Mouse (Mus musculus): ENCODE data around the gene Zfp580.

Zfp580 gene

DNA sequence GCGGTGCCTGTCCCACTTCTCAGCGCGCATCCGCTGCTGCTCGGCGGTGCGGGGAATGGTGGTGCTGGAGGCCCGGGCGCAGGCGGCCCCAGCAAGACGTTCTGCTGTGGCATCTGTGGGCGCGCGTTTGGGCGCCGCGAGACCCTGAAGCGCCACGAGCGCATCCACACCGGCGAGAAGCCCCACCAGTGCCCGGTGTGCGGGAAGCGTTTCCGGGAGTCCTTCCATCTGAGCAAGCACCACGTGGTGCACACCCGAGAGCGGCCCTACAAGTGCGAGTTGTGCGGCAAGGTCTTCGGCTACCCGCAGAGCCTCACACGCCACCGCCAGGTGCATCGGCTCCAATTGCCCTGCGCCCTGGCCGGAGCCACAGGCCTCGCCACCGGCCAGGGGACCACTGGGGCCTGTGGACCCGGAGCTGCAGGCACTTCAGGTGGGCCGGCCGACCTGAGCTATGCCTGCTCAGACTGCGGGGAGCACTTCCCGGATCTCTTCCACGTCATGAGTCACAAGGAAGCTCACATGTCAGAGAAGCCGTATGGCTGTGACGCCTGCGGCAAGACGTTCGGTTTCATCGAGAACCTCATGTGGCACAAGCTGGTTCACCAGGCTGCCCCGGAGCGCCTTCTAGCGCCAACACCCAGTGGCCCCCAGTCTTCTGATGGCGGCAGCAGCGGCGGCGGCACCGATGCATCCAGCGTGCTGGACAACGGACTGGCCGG lies 20.6 kb upstream of the Zfp580 start:
- in situ Hi-C loops (cut with MboI; ENCODE audit: unreplicated experiment in 2 of 2), result loop anchor here in 1 of 2 experiments (10.0 to 25.0 kb wide), 2 partner anchors 1124 to 1743 kb away; partner anchors contain the start of genes Myadm, Prkcg and Zfp787

DNA sequence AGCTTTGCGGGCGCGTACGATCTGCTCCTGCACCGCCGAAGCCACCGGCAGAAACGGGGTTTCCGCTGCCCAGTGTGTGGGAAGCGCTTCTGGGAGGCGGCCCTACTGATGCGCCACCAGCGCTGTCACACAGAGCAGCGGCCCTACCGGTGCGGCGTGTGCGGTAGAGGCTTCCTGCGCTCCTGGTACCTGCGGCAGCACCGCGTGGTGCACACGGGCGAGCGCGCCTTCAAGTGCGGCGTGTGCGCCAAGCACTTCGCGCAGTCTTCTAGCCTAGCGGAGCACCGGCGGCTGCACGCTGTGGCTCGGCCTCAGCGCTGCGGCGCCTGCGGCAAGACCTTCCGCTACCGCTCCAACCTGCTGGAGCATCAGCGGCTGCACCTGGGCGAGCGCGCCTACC lies 19.8 kb upstream of the Zfp580 start:
- in situ Hi-C loops (cut with MboI; ENCODE audit: unreplicated experiment in 2 of 2), result loop anchor here in 1 of 2 experiments (10.0 to 25.0 kb wide), 2 partner anchors 1123 to 1744 kb away; partner anchors contain the start of genes Myadm, Prkcg and Zfp787

GRCm38 (mm10) chr7:5033818-5034217 lies 17.5 kb upstream of the Zfp580 start, which contains the start of gene 4632433K11Rik:
TSS of gene 4632433K11Rik (plus strand) at chr7:5034118.
- in situ Hi-C loops (cut with MboI; ENCODE audit: unreplicated experiment in 2 of 2), result loop anchor here in 1 of 2 experiments (10.0 to 25.0 kb wide), 2 partner anchors 1121 to 1747 kb away; partner anchors contain the start of genes Myadm, Prkcg and Zfp787

DNA sequence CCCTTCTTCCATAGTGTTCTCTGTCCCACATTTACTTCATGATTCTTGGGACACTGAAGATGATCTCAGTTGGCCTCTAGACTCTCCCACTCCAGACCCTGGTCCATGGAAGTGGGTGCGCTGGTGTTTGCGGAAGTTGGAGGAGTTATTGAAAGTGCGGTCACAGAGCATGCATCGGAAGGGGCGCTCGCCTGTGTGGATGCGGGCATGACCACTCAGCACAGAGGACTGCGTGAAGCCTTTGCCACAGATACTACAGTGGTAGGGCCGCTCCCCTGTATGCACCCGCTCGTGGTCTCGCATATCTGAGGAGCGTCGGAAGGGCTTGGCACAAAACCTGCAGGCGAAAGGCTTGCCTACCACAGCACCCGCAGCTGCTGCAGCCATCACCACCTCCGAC lies 15.7 kb upstream of the Zfp580 start:
- in situ Hi-C loops (cut with MboI; ENCODE audit: unreplicated experiment in 2 of 2), result loop anchor here in 1 of 2 experiments (10.0 to 25.0 kb wide), 2 partner anchors 1119 to 1748 kb away; partner anchors contain the start of genes Myadm, Prkcg and Zfp787

- in situ Hi-C loops (cut with MboI; ENCODE audit: unreplicated experiment in 2 of 2), result loop anchor here in 1 of 2 experiments (10.0 to 25.0 kb wide), 2 partner anchors 1119 to 1749 kb away; partner anchors contain the start of genes Myadm, Prkcg and Zfp787
Measured at GRCm38 (mm10) chr7:5036136-5036535, 15.2 kb upstream of the Zfp580 start.

DNA sequence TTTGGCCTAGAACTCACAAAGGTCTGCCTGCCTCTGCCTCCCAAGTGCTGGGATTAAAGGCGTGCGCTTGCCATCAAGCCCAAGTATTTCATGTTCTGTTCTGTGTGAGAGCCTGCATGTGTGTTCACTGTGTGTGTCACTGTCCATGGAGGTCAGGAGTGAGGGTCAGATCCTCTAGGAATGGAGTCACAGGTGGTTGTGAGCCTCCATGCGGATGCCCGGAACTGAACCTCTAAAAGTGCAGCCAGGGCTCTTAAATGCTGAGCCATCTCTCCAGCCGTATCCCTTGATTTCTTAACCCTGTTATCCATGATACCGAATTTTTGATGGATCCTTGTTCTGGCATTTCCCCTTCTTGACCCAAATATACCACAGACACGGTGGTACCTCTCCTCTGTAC lies 14.3 kb upstream of the Zfp580 start:
- in situ Hi-C loops (cut with MboI; ENCODE audit: unreplicated experiment in 2 of 2), result loop anchor here in 1 of 2 experiments (10.0 to 25.0 kb wide), 2 partner anchors 1118 to 1750 kb away; partner anchors contain the start of genes Myadm, Prkcg and Zfp787

- in situ Hi-C loops (cut with MboI; ENCODE audit: unreplicated experiment in 2 of 2), result loop anchor here in 1 of 2 experiments (10.0 to 25.0 kb wide), 2 partner anchors 1117 to 1750 kb away; partner anchors contain the start of genes Myadm, Prkcg and Zfp787
Measured at GRCm38 (mm10) chr7:5037467-5037866, 13.9 kb upstream of the Zfp580 start.

- in situ Hi-C loops (cut with MboI; ENCODE audit: unreplicated experiment in 2 of 2), result loop anchor here in 1 of 2 experiments (10.0 to 25.0 kb wide), 2 partner anchors 1117 to 1751 kb away; partner anchors contain the start of genes Myadm, Prkcg and Zfp787
Measured at GRCm38 (mm10) chr7:5038109-5038732, 13.1 kb upstream of the Zfp580 start, which contains the start of gene Zfp784. TSS of gene Zfp784 (minus strand) at chr7:5038446.

GRCm38 (mm10) chr7:5038940-5039339 lies 12.4 kb upstream of the Zfp580 start:
- in situ Hi-C loops (cut with MboI; ENCODE audit: unreplicated experiment in 2 of 2), result loop anchor here in 1 of 2 experiments (10.0 to 25.0 kb wide), 2 partner anchors 1116 to 1752 kb away; partner anchors contain the start of genes Myadm, Prkcg and Zfp787

GRCm38 (mm10) chr7:5044981-5045380 lies 6.4 kb upstream of the Zfp580 start:
- in situ Hi-C loops (cut with MboI; ENCODE audit: unreplicated experiment in 2 of 2), result loop anchor here (5.0 to 25.0 kb wide), 3 partner anchors 103 to 1758 kb away; partner anchors contain the start of genes Galp (in 2 of the 2), Myadm (in 1 of the 2) and Prkcg (in 1 of the 2)

DNA sequence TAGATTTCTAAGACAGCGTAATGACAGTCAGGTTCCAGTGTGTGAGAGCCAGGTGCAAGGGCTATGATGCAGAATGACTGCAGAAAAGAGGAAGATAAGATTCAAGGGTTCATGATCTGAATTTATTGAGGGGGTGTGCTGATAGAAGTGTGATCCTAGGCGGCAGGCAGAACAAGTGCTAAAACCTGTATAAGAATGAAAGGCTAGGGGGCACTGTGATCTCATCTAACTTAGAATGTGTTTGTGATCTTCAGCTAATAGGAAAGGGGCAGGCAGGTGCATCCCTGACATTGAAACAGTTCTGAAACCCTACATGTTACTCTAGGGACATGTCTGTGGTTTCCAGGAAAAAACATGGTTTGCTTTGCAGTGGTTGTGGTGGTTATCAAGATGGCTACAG lies 5.2 kb upstream of the Zfp580 start:
- in situ Hi-C loops (cut with MboI; ENCODE audit: unreplicated experiment in 2 of 2), result loop anchor here (5.0 to 25.0 kb wide), 3 partner anchors 104 to 1759 kb away; partner anchors contain the start of genes Galp (in 2 of the 2), Myadm (in 1 of the 2) and Prkcg (in 1 of the 2)

GRCm38 (mm10) chr7:5047313-5047712 lies 4.0 kb upstream of the Zfp580 start:
- in situ Hi-C loops (cut with MboI; ENCODE audit: unreplicated experiment in 2 of 2), result loop anchor here (5.0 to 25.0 kb wide), 3 partner anchors 105 to 1760 kb away; partner anchors contain the start of genes Galp (in 2 of the 2), Myadm (in 1 of the 2) and Prkcg (in 1 of the 2)

DNA sequence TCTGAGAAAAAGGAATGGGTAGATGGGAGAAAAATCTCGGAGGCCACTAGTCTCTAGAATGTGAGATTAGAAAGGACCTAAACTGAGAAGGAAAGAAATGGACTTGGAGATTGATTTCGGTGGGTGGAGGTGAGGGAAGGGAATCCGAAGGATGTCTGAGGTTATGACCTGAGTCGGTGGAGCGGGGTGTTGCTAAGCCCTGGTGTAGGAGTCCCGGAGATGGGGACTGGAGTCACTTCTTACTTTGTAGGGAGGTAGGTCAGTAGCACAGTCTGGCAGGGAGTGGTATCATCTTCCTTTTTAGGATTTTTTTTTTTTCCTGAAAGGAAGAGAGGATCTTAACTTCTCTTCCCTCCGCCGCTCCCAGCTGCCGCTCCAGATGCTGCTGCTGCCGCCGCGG lies 1.1 kb downstream of the Zfp580 start:
- in situ Hi-C loops (cut with MboI; ENCODE audit: unreplicated experiment in 2 of 2), result loop anchor here (10.0 to 25.0 kb wide), 2 partner anchors 390 to 508 kb away; partner anchors contain the start of genes Ppp6r1 (in 1 of the 2) and Syt5 (in 1 of the 2)

GRCm38 (mm10) chr7:5052931-5053343 lies 1.6 kb downstream of the Zfp580 start:
- in situ Hi-C loops (cut with MboI; ENCODE audit: unreplicated experiment in 2 of 2), result loop anchor here (10.0 to 25.0 kb wide), 2 partner anchors 391 to 508 kb away; partner anchors contain the start of genes Ppp6r1 (in 1 of the 2) and Syt5 (in 1 of the 2)

- in situ Hi-C loops (cut with MboI; ENCODE audit: unreplicated experiment in 2 of 2), result loop anchor here (10.0 to 25.0 kb wide), 2 partner anchors 391 to 509 kb away; partner anchors contain the start of genes Ppp6r1 (in 1 of the 2) and Syt5 (in 1 of the 2)
Measured at GRCm38 (mm10) chr7:5053456-5054179, 2.3 kb downstream of the Zfp580 start.

GRCm38 (mm10) chr7:5056651-5057263 lies 5.4 kb downstream of the Zfp580 start:
- in situ Hi-C loops (cut with MboI; ENCODE audit: unreplicated experiment in 2 of 2), result loop anchor here (10.0 to 25.0 kb wide), 2 partner anchors 394 to 512 kb away; partner anchors contain the start of genes Ppp6r1 (in 1 of the 2) and Syt5 (in 1 of the 2)

GRCm38 (mm10) chr7:5057381-5057780 lies 6.0 kb downstream of the Zfp580 start:
- in situ Hi-C loops (cut with MboI; ENCODE audit: unreplicated experiment in 2 of 2), result loop anchor here (10.0 to 25.0 kb wide), 2 partner anchors 395 to 513 kb away; partner anchors contain the start of genes Ppp6r1 (in 1 of the 2) and Syt5 (in 1 of the 2)

DNA sequence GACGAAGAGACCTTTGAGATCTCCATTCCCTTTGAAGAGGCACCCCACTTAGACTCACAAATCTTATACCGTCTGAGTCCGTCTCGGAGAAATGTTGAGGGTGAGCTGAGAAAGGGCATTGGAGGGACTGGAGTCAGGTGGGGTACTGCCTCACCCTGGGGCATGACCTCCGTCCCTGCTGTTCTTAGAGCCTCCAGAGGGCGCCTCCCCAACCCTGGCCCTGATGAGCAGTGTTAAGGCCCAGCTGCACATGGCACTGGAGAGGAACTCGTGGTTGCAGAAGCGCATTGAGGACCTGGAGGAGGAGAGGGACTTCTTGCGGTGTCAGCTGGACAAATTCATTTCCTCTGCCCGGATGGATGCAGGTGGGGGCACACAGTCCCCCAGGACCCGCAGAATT lies 6.5 kb downstream of the Zfp580 start:
- in situ Hi-C loops (cut with MboI; ENCODE audit: unreplicated experiment in 2 of 2), result loop anchor here (10.0 to 25.0 kb wide), 2 partner anchors 396 to 513 kb away; partner anchors contain the start of genes Ppp6r1 (in 1 of the 2) and Syt5 (in 1 of the 2)
